Mouse (Mus musculus) heart, adult 2 months (tissue): ENCODE data around the gene Man1c1.

Source experiments
- CTCF ChIP-seq: fragments of 200-600 bp; IDR thresholded peaks from 2 replicates; pipeline ENCODE4 v1.8.1; 2022; ENCODE audit warnings: antibody characterized with exemption, mild to moderate bottlenecking, moderate library complexity
- POLR2A ChIP-seq: fragments of 200-500 bp; IDR thresholded peaks from 2 replicates; pipeline ENCODE4 v1.6.1; 2011; ENCODE audit warnings: mild to moderate bottlenecking, low read depth, low read length, control low read depth; ENCODE audit not compliant: insufficient read depth

- TF ChIP-seq CTCF (no peak), POLR2A (no peak)
Measured at GRCm38 (mm10) chr4:134737365-134737910, 33.3 kb upstream of the Man1c1 start.
